Mouse (Mus musculus) spleen, adult 2 months (tissue): ENCODE measurements around the gene Efna3. TPM values are rescaled to one million over a fixed set of nuclear protein-coding genes. Genes with fewer than 3 reads are reported as not detected.
A peak's percentile ranks its signal among the peaks of the same experiment; 100 is the strongest.

Experiments
- DNase-seq, 2 experiments: peaks; one replicate each; pipeline versions ENCODE4 v3.0.0 to v3.0.0-alpha.2; 2012 to 2021; ENCODE audit warnings: low spot score in 2 of 2, low read depth in 1 of 2
- H3K27ac ChIP-seq: fragments of 200-500 bp; 2 replicates; pipeline ENCODE4 v1.5.1; 2012; ENCODE audit warnings: low read length, inconsistent platforms; ENCODE audit not compliant: insufficient read depth
- H3K27me3 ChIP-seq: fragments of 200-500 bp; 2 replicates; pipeline ENCODE4 v1.6.1; 2012; ENCODE audit warnings: mild to moderate bottlenecking, moderate library complexity, low read length, inconsistent platforms; ENCODE audit not compliant: control insufficient read depth, insufficient read depth
- H3K36me3 ChIP-seq: fragments of 200-500 bp; 2 replicates; pipeline ENCODE4 v1.6.1; 2012; ENCODE audit warnings: mild to moderate bottlenecking, low read length, inconsistent platforms; ENCODE audit not compliant: control insufficient read depth, insufficient read depth
- H3K4me1 ChIP-seq: fragments of 200-500 bp; 2 replicates; pipeline ENCODE4 v1.6.1; 2011; ENCODE audit warnings: inconsistent platforms; ENCODE audit not compliant: control insufficient read depth, insufficient read depth, insufficient read length
- H3K4me3 ChIP-seq: fragments of 200-500 bp; 2 replicates; pipeline ENCODE4 v1.5.1; 2011; ENCODE audit warnings: mild to moderate bottlenecking, inconsistent platforms; ENCODE audit not compliant: insufficient read depth, insufficient read length; ENCODE audit errors: extremely low read depth
- CTCF ChIP-seq: fragments of 200-500 bp; IDR thresholded peaks from 2 replicates; pipeline ENCODE4 v1.5.1; 2011; ENCODE audit warnings: mild to moderate bottlenecking, inconsistent platforms; ENCODE audit not compliant: insufficient read depth, insufficient read length, insufficient replicate concordance; ENCODE audit errors: extremely low read depth
- POLR2A ChIP-seq: fragments of 200-500 bp; IDR thresholded peaks from 2 replicates; pipeline ENCODE4 v1.6.1; 2011; ENCODE audit warnings: low read depth, low read length, inconsistent platforms
- WGBS: fragments of 180-500 bp; shearing (Covaris S2); methylation state at CpG from one replicate; pipeline ENCODE4 v1.1.7; 2018; 5-methylcytosine and 5-hydroxymethylcytosine counted together
- polyA plus RNA-seq: library from polyadenylated mRNA; depleted of rRNA; stranded (reverse); fragments of >200 nt; gene quantifications from 2 replicates; pipeline ENCODE4 v1.2.3, GENCODE M21; 2012

Efna3 gene
- polyA plus RNA-seq, 1 experiment: not detected

DNA sequence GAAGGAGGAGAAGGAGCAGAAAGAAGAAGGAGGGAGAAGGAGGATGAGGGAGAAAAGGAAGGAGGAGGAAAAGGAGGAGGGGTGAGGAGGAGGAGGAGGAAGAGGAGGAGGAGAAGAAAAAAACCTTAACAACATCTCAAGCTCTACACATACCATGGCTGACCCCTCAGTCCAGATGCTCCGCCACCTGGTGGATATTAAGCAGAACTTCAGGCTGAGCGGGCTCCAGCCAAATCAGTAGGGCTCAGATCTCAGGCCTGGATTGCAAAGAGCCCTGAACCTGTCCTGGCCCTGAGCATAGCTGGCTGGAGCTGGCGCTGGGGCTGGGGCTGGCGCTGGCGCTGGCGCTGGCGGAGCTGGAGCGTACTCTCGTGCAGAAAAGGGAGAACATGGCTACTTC is 14.7 kb downstream of the Efna3 start:
- Histone ChIP-seq H3K4me1 (no peaks in the 10 kb centered on the region), H3K4me3 (no peak overlapping the region), H3K27me3 (no peaks in the 10 kb centered on the region), H3K27ac (no peak overlapping the region), H3K36me3 (no peaks in the 10 kb centered on the region)
- 10% methylated on average over 9 of the region's 9 CpGs for WGBS
- peak; percentile 75; the same call in 1 of the 2 replicates for TF ChIP-seq CTCF
- TF ChIP-seq POLR2A: no peak
- peak in 1 of 2 experiments; percentile 64 for DNase-seq

DNA sequence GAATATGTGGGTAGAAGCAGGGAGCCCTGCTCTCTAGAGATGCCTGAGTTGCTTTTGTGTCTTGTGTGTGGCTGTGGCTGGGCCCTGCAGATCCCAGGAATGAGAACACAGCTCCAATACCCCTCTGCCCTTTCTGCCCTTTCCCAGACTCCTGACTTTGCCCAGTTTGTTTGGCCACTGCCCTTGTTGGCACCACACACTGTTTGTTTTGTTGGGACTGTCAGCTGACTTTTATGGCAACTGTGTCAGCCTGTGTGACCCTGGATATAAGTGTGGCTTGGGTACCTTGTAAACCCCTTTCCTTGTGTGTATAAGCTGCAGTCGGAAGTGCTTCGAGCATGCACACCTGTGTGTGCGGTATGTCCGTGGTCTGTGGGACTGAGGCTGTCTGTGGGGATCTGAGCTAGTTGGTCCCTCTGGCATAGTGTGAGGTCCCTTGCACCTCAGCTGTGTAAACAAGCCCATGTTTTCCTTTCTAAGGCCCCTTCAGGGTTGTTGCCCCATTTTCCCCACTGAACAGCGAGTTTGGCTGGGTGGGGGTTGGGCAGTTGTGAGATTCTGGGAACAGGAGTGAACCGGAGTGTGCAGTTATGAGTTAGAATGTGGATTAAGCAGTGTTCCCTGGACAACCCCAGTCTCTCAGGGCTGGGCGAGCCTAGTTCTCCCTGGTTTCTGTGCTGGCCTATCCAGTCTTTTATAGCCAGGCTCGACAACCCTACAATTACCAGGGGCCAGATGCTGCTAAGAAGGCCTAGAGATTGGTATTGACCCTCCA is 17.0 kb downstream of the Efna3 start:
- TF ChIP-seq POLR2A (no peak), CTCF (no peak)
- no peak for DNase-seq
- Histone ChIP-seq H3K4me3 (no peak overlapping the region), H3K4me1 (no peaks in the 10 kb centered on the region), H3K27me3 (no peaks in the 10 kb centered on the region), H3K36me3 (no peaks in the 10 kb centered on the region), H3K27ac (no peak overlapping the region)
- 88% methylated on average over 8 of the region's 8 CpGs for WGBS

DNA sequence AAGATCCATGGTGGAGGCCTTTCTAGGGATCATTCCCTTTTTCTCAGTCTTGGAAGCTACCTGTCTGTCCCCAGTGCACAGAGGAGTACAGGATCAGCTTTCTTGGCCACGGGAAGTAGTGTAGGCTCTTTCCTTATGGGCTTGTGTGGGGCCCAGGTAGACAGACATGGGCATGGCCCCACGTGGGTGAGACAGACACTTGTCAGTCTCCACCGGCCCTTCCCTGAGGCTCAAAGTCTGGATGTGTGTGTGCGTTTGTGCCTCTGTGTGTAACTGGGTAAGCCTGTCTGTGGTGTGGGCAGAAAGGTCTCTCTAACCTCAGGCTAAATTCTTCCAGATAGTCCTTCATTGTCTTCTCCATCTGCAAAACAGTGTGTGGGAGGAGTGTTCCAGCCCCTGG is 17.7 kb downstream of the Efna3 start:
- TF ChIP-seq CTCF: no peak
- no peak for TF ChIP-seq POLR2A
- H3K27me3 ChIP-seq: no peaks in the 10 kb centered on the region
- DNase-seq: no peak
- no peaks in the 10 kb centered on the region for H3K4me1 ChIP-seq
- no peak overlapping the region for H3K4me3 ChIP-seq
- no peaks in the 10 kb centered on the region for H3K36me3 ChIP-seq
- no peak overlapping the region for H3K27ac ChIP-seq
- 84% methylated on average over 4 of the region's 4 CpGs for WGBS

DNA sequence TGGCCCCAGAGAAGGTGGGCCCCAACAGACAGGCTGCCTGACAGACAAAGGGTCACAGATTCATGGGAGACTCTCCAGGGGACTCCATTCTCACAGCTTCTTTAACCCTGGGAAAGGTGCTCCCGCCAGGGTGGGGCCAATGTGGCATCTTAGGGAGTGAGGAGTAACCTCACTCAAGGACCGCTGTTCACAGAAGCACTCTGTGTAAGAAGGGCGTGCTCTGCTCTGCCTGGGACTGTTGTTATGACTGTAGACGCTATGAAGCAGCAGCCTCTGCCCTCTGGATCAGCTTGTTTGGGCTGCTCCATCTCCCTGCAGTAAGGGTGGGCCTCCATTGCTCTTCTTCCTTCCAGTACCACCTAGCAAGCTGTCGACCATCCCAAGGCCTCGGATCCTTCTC is 18.3 kb downstream of the Efna3 start:
- no peak for DNase-seq
- 83% methylated on average over 6 of the region's 6 CpGs for WGBS
- Histone ChIP-seq H3K4me3 (no peak overlapping the region), H3K4me1 (peaks cover 1% of the 10 kb centered on the region; the same call in 1 of the 2 replicates), H3K27me3 (no peaks in the 10 kb centered on the region), H3K36me3 (no peaks in the 10 kb centered on the region), H3K27ac (no peak overlapping the region)
- TF ChIP-seq CTCF: no peak
- TF ChIP-seq POLR2A: no peak

DNA sequence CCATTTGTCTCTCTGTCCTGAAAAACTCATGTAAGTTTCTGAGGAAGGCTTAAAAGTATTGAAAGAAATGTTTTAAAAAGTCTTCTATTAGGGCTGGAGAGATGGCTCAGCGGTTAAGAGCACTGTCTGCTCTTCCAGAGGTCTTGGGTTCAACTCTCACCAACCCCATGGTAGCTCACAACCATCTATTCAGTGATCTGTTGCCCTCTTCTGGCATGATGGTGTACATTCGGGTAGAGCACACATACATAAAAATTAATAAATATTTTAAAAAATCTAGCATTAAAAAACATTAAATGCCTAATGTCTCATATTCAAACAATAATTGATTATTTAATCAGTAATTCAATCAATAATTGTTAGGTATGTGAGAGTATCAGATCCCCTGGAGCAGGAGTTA is 22.3 kb downstream of the Efna3 start:
- no peak for TF ChIP-seq CTCF
- no peak for TF ChIP-seq POLR2A
- DNase-seq: no peak
- Histone ChIP-seq H3K27ac (no peak overlapping the region), H3K4me1 (peaks cover 18% of the 10 kb centered on the region), H3K4me3 (no peak overlapping the region), H3K36me3 (no peaks in the 10 kb centered on the region), H3K27me3 (no peaks in the 10 kb centered on the region)
- 79% methylated on average over 2 of the region's 2 CpGs for WGBS

DNA sequence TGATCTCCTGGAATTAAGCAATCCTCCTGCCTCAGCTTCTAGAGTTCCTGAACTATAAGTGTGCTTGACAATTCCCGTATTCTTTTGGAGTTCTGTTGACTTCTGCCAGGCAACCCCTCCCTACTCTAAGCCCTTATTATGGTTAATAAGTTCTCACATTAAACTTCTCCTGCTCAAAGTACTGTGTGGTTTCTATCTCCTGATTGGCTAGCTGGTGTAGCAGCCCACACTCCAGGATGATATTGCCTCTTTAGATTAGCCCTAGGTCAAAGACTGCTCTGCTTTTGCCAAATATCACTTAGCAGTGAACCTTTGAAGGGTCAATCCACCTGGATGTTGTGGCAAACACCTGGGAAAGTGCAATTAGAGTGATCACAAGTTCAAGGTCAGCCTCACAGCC is 22.7 kb downstream of the Efna3 start:
- TF ChIP-seq POLR2A: no peak
- no peak for TF ChIP-seq CTCF
- no peak for DNase-seq
- 41% methylated on average over 1 of the region's 1 CpGs for WGBS
- Histone ChIP-seq H3K4me1 (peaks cover 22% of the 10 kb centered on the region), H3K27me3 (no peaks in the 10 kb centered on the region), H3K4me3 (no peak overlapping the region), H3K27ac (no peak overlapping the region), H3K36me3 (no peaks in the 10 kb centered on the region)

DNA sequence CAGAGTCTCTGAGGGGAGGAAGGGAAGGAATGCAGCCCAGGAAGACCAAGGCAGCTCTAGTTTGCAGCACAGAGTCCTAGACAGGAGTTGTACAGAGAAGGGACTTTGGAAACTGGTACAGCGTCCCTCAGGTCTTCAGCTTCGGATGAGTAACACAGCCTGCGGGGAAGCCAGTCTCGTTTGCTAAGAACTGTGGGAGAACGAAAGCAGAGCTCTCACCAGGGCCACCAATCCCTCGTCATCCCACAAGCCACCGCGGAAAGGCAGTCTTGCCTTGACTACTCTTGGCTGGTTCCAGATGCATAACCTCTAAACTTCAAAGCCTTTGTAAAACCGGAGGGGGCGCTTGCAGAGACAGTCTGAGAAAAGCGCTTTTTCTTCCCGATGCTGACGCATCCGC is 23.3 kb downstream of the Efna3 start:
- no peak for TF ChIP-seq POLR2A
- TF ChIP-seq CTCF: no peak
- Histone ChIP-seq H3K4me1 (peaks cover 22% of the 10 kb centered on the region), H3K4me3 (peak overlapping the region; percentile 22; the same call in 1 of the 2 replicates), H3K36me3 (no peaks in the 10 kb centered on the region), H3K27ac (no peak overlapping the region), H3K27me3 (no peaks in the 10 kb centered on the region)
- DNase-seq: no peak
- 5% methylated on average over 14 of the region's 14 CpGs for whole genome bisulfite sequencing
